ENCODE assay signal across 18 mouse cellular contexts in the genomic region with DNA sequence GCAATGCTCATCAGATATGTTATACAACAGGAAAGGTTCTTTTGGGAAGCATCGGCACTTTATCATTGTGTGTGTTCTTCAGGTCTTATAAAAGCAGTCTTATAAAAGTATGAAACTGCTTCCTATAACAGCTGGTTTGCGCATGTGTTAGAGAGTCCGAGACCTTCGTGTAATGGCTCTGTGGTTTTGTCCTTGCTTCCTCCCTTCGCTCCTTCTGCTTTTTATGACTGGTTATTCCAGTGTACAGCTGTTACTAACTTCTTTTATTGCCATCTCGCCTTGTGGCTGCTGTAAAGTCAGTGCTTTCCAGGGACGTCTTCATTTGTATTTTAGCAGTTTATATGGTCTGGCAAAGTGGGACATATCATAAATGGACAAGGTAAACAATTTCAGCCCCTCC. TPM values are rescaled to one million over a fixed set of nuclear protein-coding genes. Genes with fewer than 3 reads are reported as not detected.
DNase-seq lines count a peak whose midpoint lies in the region; ATAC-seq and TF ChIP-seq lines count a peak whose summit lies in the region.
"Had no signal": no experiment of that assay in that cellular context is flagged by ENCODE, and none has a peak within 500 bp of the region (broad histone marks: within the 10 kb centered on the region; RNA-seq: fewer than 3 reads in every experiment).

No protein-coding gene starts in this region.

- no peaks in the 10 kb centered on the region for H3K36me3 ChIP-seq in lung, postnatal 0 days (ENCODE audit: insufficient read depth, low read length)
- H3K36me3 ChIP-seq in forebrain, embryonic 14.5 days (ENCODE audit: control insufficient read depth, insufficient read depth, low read length) = no peaks in the 10 kb centered on the region
- H3K36me3 ChIP-seq: limb, embryonic 12.5 days had no signal

- no peak overlapping the region for H3K4me2 ChIP-seq in lung, postnatal 0 days (replicated peaks; ENCODE audit: low read depth, low read length)
- no peak overlapping the region for H3K4me2 ChIP-seq in forebrain, embryonic 14.5 days (ENCODE audit: low read length)
- H3K4me2 ChIP-seq: kidney, embryonic 15.5 days; limb, embryonic 12.5 days had no signal

- H3K4me3 ChIP-seq in lung, postnatal 0 days (ENCODE audit: low read depth, low read length) = no peak overlapping the region
- H3K4me3 ChIP-seq in forebrain, embryonic 14.5 days (ENCODE audit: low read depth, low read length) = no peak overlapping the region
- H3K4me3 ChIP-seq: hindbrain, embryonic 10.5 days; kidney, embryonic 15.5 days; limb, embryonic 12.5 days had no signal

- H3K4me1 ChIP-seq in lung, postnatal 0 days (ENCODE audit: insufficient read depth, low read depth, low read length) = peaks cover under 1% of the 10 kb centered on the region; the same call in 1 of the 2 replicates
- no peaks in the 10 kb centered on the region; the same call in 1 of the 2 replicates for H3K4me1 ChIP-seq in forebrain, embryonic 14.5 days (ENCODE audit: control insufficient read depth, insufficient read depth, low read length)

- H3K27me3 ChIP-seq in lung, postnatal 0 days (replicated peaks; ENCODE audit: insufficient read depth, low read length) = no peaks in the 10 kb centered on the region
- no peaks in the 10 kb centered on the region for H3K27me3 ChIP-seq in forebrain, embryonic 14.5 days (replicated peaks; ENCODE audit: control insufficient read depth, insufficient read depth, low read length)
- H3K27me3 ChIP-seq: kidney, embryonic 15.5 days; limb, embryonic 12.5 days had no signal

- TF ChIP-seq CTCF in lung, postnatal 0 days (IDR thresholded peaks at IDR 0.05) = no peak

- H3K27ac ChIP-seq in lung, postnatal 0 days (ENCODE audit: low read length) = no peak overlapping the region
- no peak overlapping the region for H3K27ac ChIP-seq in forebrain, embryonic 14.5 days (ENCODE audit: low read depth, low read length)
- H3K27ac ChIP-seq: hindbrain, embryonic 10.5 days; kidney, embryonic 15.5 days; limb, embryonic 12.5 days; liver, embryonic 14.5 days had no signal

- no peaks in the 10 kb centered on the region for H3K9me3 ChIP-seq in lung, postnatal 0 days (ENCODE audit: low read length)
- no peaks in the 10 kb centered on the region for H3K9me3 ChIP-seq in forebrain, embryonic 14.5 days (replicated peaks; ENCODE audit: control insufficient read depth, low read length)
- H3K9me3 ChIP-seq: hindbrain, embryonic 10.5 days; kidney, embryonic 15.5 days; limb, embryonic 12.5 days had no signal

- no peak overlapping the region for H3K9ac ChIP-seq in lung, postnatal 0 days (replicated peaks; ENCODE audit: low read depth)
- H3K9ac ChIP-seq in forebrain, embryonic 14.5 days (ENCODE audit: low read length) = no peak overlapping the region
- H3K9ac ChIP-seq: forebrain, postnatal 0 days; kidney, embryonic 15.5 days; limb, embryonic 12.5 days; liver, embryonic 14.5 days had no signal

- no peak for TF ChIP-seq EP300 in lung, postnatal 0 days (IDR thresholded peaks at IDR 0.05)

- DNase-seq in lung, postnatal 0 days (ENCODE audit: low spot score) = peak; percentile 19
- no peak for DNase-seq in lung, postnatal 25 days (ENCODE audit: low spot score)
- no peak for DNase-seq in frontal cortex, postnatal 10 days (ENCODE audit: low spot score in 2 of 2)
- no peak for DNase-seq in yolk sac, embryonic 10.5 days (ENCODE audit: low spot score)
- DNase-seq in forebrain, embryonic 14.5 days (ENCODE audit: low spot score) = no peak
- DNase-seq: adrenal gland, postnatal 10 days; cerebellum, postnatal 10 days; embryo, embryonic 11 days; forebrain, postnatal 0 days; thymus, adult 2 months had no signal

- WGBS in lung, postnatal 0 days = 80% methylated on average over 7 of the region's 7 CpGs
- WGBS in forebrain, embryonic 14.5 days = 93% methylated on average over 7 of the region's 7 CpGs

- no peak for ATAC-seq in lung, postnatal 0 days
- ATAC-seq in granulocyte monocyte progenitor cell, adult 5-6 weeks (replicated peaks; ENCODE audit: poor library complexity, severe bottlenecking) = peak; percentile 72
- peak; percentile 69 for ATAC-seq in monocyte, adult 5-6 weeks (replicated peaks; ENCODE audit: insufficient number of reproducible peaks, low FRiP score, low TSS enrichment, poor library complexity, severe bottlenecking)
- ATAC-seq in forebrain, embryonic 14.5 days = no peak
- ATAC-seq: activated CD4-positive, CD25-positive, alpha-beta regulatory T cell, adult 4 months; forebrain, postnatal 0 days; midbrain, embryonic 16.5 days had no signal

RNA-seq across cellular contexts. Expression of a gene that starts 4.2 kb away (rescaled TPM):
- 12.6 and 14.0 TPM in 2 replicates for polyA plus RNA-seq in lung, postnatal 0 days (2015; fragmentation: Nextera tagmentation; extraction: Ambion mirVana)
- 33.4 and 35.0 TPM in 2 replicates for total RNA-seq in granulocyte monocyte progenitor cell, adult 5-6 weeks (2014; fragmentation: Nextera tagmentation)
- 19.0 and 22.0 TPM in 2 replicates for total RNA-seq in granulocyte monocyte progenitor cell, adult 5-6 weeks (2017)
- 37.3 to 60.9 TPM (median 40.9 TPM) in 3 replicates for total RNA-seq in monocyte, adult 5-6 weeks (2017)
- 6.1 and 8.4 TPM in 2 replicates for polyA plus RNA-seq in forebrain, embryonic 14.5 days (2014; fragmentation: Nextera tagmentation; extraction: Ambion mirVana)

Comparison
In these comparisons a context has a peak if more than half of its experiments do, and no peak if none do; other contexts are left out.
1. ATAC-seq: peak in granulocyte monocyte progenitor cell, adult 5-6 weeks (single experiment) and monocyte, adult 5-6 weeks (single experiment); none in lung, postnatal 0 days (single experiment) and forebrain, embryonic 14.5 days (single experiment).